Mouse (Mus musculus) heart, embryonic 11.5 days (tissue): ENCODE measurements around the gene Acd. TPM values are rescaled to one million over a fixed set of nuclear protein-coding genes. Genes with fewer than 3 reads are reported as not detected.

Source experiments
- ATAC-seq: fragments of 200-750 bp; cut with Nextera tagmentation; replicated peaks from 2 replicates; pipeline ENCODE4 v1.8.0; 2017; ENCODE audit warnings: moderate library complexity; ENCODE audit not compliant: insufficient number of reproducible peaks, low FRiP score, low TSS enrichment
- H3K27ac ChIP-seq: fragments of 300-500 bp; sonication (generic); 2 replicates; pipeline ENCODE4 v1.5.1; 2014; ENCODE audit warnings: mild to moderate bottlenecking, low read depth, low read length
- H3K27me3 ChIP-seq: fragments of 300-500 bp; sonication (generic); 2 replicates; pipeline ENCODE4 v1.6.1; 2014; ENCODE audit warnings: mild to moderate bottlenecking, low read length, mixed read lengths; ENCODE audit not compliant: control insufficient read depth, insufficient read depth
- H3K36me3 ChIP-seq: fragments of 300-500 bp; sonication (generic); 2 replicates; pipeline ENCODE4 v1.6.1; 2014; ENCODE audit warnings: mild to moderate bottlenecking, low read length, moderate library complexity, mixed read lengths; ENCODE audit not compliant: control insufficient read depth, insufficient read depth
- H3K4me1 ChIP-seq: fragments of 300-500 bp; sonication (generic); 2 replicates; pipeline ENCODE4 v1.6.1; 2014; ENCODE audit warnings: low read length; ENCODE audit not compliant: control insufficient read depth, insufficient read depth
- H3K4me2 ChIP-seq: fragments of 300-500 bp; sonication (generic); 2 replicates; pipeline ENCODE4 v1.6.1; 2014; ENCODE audit warnings: mild to moderate bottlenecking, moderate library complexity
- H3K4me3 ChIP-seq: fragments of 300-500 bp; sonication (generic); 2 replicates; pipeline ENCODE4 v1.5.1; 2014; ENCODE audit warnings: low read depth, low read length
- H3K9ac ChIP-seq: fragments of 300-500 bp; sonication (generic); 2 replicates; pipeline ENCODE4 v1.6.1; 2014; ENCODE audit warnings: mild to moderate bottlenecking, low read depth, low read length, moderate library complexity
- H3K9me3 ChIP-seq: fragments of 300-500 bp; sonication (generic); replicated peaks from 2 replicates; pipeline ENCODE4 v1.6.1; 2016; ENCODE audit warnings: low read length; ENCODE audit not compliant: control insufficient read depth
- WGBS: fragments of 180-500 bp; shearing (Covaris S2); extraction: QIAGEN DNeasy Blood & Tissue Kit; methylation state at CpG from one replicate; pipeline ENCODE4 v1.1.7; 2014; ENCODE audit not compliant: insufficient replicate concordance; 5-methylcytosine and 5-hydroxymethylcytosine counted together
- polyA plus RNA-seq: library from polyadenylated mRNA; unstranded; fragments of >200 nt; fragmentation: Nextera tagmentation; extraction: Ambion mirVana; gene quantifications from 2 replicates; pipeline ENCODE4 v1.2.1, GENCODE M21; 2014

Acd gene
- polyA plus RNA-seq, 1 experiment from 2014 or later, result 41.5 TPM

DNA sequence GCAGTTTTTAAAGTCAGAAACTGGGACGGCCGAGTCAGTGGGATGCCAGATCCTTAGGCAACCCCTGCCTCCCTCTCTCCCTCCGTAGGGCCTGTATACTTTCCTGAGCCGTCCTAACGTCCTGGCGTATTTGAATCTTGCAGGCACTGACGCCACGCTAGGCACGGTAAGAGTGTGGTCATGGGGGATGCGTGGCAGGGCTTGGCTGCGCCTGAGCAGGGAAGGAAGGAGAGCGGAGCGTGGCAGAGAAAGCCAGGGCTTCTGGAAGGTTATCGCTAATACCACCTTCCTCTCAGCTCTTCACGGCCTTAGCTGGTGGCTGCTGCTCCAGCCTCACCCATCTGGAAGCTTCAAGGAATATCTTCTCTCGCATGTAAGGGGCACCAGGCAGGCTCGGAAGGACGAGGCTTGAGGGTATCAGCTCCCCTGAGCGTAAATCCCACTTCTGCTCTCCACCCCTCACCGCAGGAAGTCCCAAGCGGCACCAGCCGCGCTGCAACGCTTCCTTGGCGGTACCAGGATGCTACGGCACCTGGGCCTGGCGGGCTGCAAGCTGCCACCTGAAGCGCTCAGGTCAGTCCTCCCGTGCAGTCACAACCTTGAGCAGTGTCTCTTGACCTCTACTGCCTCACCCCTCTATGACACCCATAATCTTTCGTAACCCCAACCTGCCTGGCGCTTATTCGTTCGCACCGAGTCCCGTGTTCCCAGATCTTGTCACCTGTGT, 11.5 kb downstream of the Acd start:
- Histone ChIP-seq H3K27me3 (peaks cover 16% of the 10 kb centered on the region), H3K36me3 (0 out of 2 replicates have a peak, but pooled peaks cover 3% of the 10 kb centered on the region), H3K9me3 (no peaks in the 10 kb centered on the region), H3K9ac (no peak overlapping the region), H3K4me1 (peaks cover 17% of the 10 kb centered on the region), H3K4me2 (no peak overlapping the region), H3K4me3 (no peak overlapping the region), H3K27ac (no peak overlapping the region)
- WGBS, result 56% methylated on average over 35 of the region's 35 CpGs
- no peak for ATAC-seq

GRCm38 (mm10) chr8:105688242-105688752, 12.6 kb downstream of the Acd start:
- H3K36me3 ChIP-seq, result 0 out of 2 replicates have a peak, but pooled peaks cover 6% of the 10 kb centered on the region
- H3K9me3 ChIP-seq, result no peaks in the 10 kb centered on the region
- H3K4me3 ChIP-seq, result no peak overlapping the region
- peaks cover 9% of the 10 kb centered on the region for H3K4me1 ChIP-seq
- no peak overlapping the region for H3K9ac ChIP-seq
- no peak overlapping the region for H3K4me2 ChIP-seq
- no peak for ATAC-seq
- H3K27ac ChIP-seq, result no peak overlapping the region
- H3K27me3 ChIP-seq, result peaks cover 12% of the 10 kb centered on the region; the same call in 1 of the 2 replicates
- 36% methylated on average over 14 of the region's 14 CpGs for WGBS

- no peak overlapping the region for H3K9ac ChIP-seq
- no peak overlapping the region for H3K4me2 ChIP-seq
- H3K36me3 ChIP-seq, result peaks cover 9% of the 10 kb centered on the region; the same call in 1 of the 2 replicates
- H3K4me1 ChIP-seq, result peaks cover 9% of the 10 kb centered on the region
- no peaks in the 10 kb centered on the region for H3K9me3 ChIP-seq
- H3K27me3 ChIP-seq, result peaks cover 10% of the 10 kb centered on the region; the same call in 1 of the 2 replicates
- no peak overlapping the region for H3K4me3 ChIP-seq
- WGBS, result 62% methylated on average over 8 of the region's 8 CpGs
- no peak overlapping the region for H3K27ac ChIP-seq
- ATAC-seq, result no peak
These were observed 13.4 kb downstream of the Acd start for GRCm38 (mm10) chr8:105687512-105687911.

- Histone ChIP-seq H3K4me2 (no peak overlapping the region), H3K36me3 (peaks cover 16% of the 10 kb centered on the region; the same call in 1 of the 2 replicates), H3K27ac (no peak overlapping the region), H3K27me3 (peaks cover 10% of the 10 kb centered on the region; the same call in 1 of the 2 replicates), H3K4me3 (no peak overlapping the region), H3K9me3 (no peaks in the 10 kb centered on the region), H3K4me1 (peaks cover 9% of the 10 kb centered on the region), H3K9ac (no peak overlapping the region)
- no peak for ATAC-seq
- 62% methylated on average over 6 of the region's 6 CpGs for WGBS
These were observed 14.4 kb downstream of the Acd start for GRCm38 (mm10) chr8:105686551-105686950.

- ATAC-seq, result no peak
- Histone ChIP-seq H3K27ac (no peak within 1 kb of the TSS), H3K36me3 (peaks cover 17% of the 10 kb centered on the region)
These were observed 15.1 kb downstream of the Acd start, which contains the start of gene Carmil2 for GRCm38 (mm10) chr8:105685796-105686308. Carmil2 (plus strand) TSS chr8:105686274.

DNA sequence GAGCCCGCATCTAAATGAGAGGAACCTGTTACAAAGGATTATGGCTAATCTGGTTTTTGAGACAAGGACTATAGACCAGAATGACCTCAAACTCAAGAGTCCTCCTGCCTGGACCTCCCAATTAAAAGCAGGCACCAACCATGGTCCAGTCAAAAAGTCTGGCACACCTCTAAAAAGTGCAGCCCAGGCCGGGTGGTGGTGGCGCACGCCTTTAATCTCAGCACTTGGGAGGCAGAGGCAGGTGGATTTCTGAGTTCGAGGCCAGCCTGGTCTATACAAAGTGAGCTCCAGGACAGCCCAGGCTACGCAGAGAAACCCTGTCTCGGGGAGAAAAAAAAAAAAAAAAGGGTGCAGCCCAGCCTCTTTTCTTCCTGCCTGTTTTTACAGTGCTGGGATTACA, 15.6 kb downstream of the Acd start:
- WGBS, result 76% methylated on average over 7 of the region's 7 CpGs
- Histone ChIP-seq H3K27ac (no peak overlapping the region), H3K9me3 (no peaks in the 10 kb centered on the region), H3K4me3 (no peak overlapping the region), H3K36me3 (peaks cover 20% of the 10 kb centered on the region), H3K4me1 (peaks cover 9% of the 10 kb centered on the region), H3K9ac (no peak overlapping the region; the same call in 1 of the 2 replicates), H3K27me3 (peaks cover 5% of the 10 kb centered on the region; the same call in 1 of the 2 replicates), H3K4me2 (no peak overlapping the region; the same call in 1 of the 2 replicates)
- ATAC-seq, result no peak

More at GRCm38 (mm10) chr8:105685796-105686308, 15.1 kb downstream of the Acd start, which contains the start of gene Carmil2:
- 14% methylated on average over 26 of the region's 26 CpGs for WGBS
- Histone ChIP-seq H3K4me1 (peaks cover 9% of the 10 kb centered on the region), H3K9me3 (no peaks in the 10 kb centered on the region), H3K9ac (peak within 1 kb of the TSS; percentile 1; the same call in 1 of the 2 replicates), H3K4me3 (peak within 1 kb of the TSS; percentile 20; the same call in 1 of the 2 replicates), H3K4me2 (peak within 1 kb of the TSS; percentile 56), H3K27me3 (peaks cover 6% of the 10 kb centered on the region; the same call in 1 of the 2 replicates)

DNA sequence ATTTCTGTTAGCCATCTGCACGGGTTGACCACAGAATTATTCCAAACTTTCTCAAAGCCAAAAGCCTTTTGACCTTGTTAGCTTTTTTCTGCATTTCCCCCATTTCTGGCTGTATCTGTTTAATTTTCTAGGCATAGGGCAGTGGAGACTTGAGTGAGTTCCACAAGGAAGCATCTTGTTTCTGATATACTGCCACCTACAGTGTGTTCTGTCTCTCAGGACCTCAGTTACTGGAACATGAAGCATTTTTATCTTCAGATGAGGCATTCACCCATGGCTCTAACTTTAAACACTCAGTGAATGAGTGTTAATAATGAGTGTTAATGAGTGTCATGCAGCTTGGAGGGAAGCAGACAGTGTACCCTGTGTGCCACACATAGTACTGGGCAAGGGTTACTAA, 23.0 kb downstream of the Acd start:
- Histone ChIP-seq H3K4me1 (no peaks in the 10 kb centered on the region), H3K4me3 (no peak overlapping the region)

DNA sequence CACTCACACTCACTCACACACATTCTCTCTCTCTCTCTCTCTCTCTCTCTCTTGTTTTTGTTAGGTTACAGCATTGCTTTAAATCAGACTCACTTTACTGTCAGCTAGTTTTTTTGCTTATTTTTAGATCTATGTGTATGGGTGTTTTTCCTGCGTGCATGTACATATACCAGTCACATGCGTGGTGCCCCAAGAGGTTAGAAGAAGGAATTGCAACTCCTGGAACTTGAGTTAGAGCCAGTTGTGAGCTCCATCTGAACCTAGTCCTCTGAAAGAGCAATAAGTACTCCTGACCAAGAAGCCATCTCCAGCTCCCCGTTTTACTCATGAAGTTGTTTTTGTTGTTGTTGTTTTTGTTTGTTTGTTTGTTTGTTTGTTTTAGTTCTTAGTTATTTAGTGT, 39.7 kb downstream of the Acd start:
- ATAC-seq, result no peak
- Histone ChIP-seq H3K27me3 (no peaks in the 10 kb centered on the region), H3K4me3 (no peak overlapping the region), H3K9ac (no peak overlapping the region), H3K36me3 (peaks cover 8% of the 10 kb centered on the region), H3K4me2 (no peak overlapping the region), H3K4me1 (no peaks in the 10 kb centered on the region), H3K27ac (no peak overlapping the region), H3K9me3 (no peaks in the 10 kb centered on the region)
- 82% methylated on average over 3 of the region's 3 CpGs for WGBS

More for the DNA sequence above, 23.0 kb downstream of the Acd start:
- H3K9ac ChIP-seq, result no peak overlapping the region
- H3K9me3 ChIP-seq, result no peaks in the 10 kb centered on the region
- ATAC-seq, result no peak
- H3K4me2 ChIP-seq, result no peak overlapping the region
- 86% methylated on average over 1 of the region's 1 CpGs for WGBS
- no peak overlapping the region for H3K27ac ChIP-seq
- H3K27me3 ChIP-seq, result no peaks in the 10 kb centered on the region
- peaks cover 49% of the 10 kb centered on the region for H3K36me3 ChIP-seq
